Mouse (Mus musculus): ENCODE measurements around the gene Pde4b. TPM values are rescaled to one million over a fixed set of nuclear protein-coding genes. Genes with fewer than 3 reads are reported as not detected.
A peak's percentile ranks its signal among the peaks of the same experiment; 100 is the strongest.

Gene Pde4b
- polyA plus RNA-seq, 1 experiment from 2014 or later, result 14.6 TPM

DNA sequence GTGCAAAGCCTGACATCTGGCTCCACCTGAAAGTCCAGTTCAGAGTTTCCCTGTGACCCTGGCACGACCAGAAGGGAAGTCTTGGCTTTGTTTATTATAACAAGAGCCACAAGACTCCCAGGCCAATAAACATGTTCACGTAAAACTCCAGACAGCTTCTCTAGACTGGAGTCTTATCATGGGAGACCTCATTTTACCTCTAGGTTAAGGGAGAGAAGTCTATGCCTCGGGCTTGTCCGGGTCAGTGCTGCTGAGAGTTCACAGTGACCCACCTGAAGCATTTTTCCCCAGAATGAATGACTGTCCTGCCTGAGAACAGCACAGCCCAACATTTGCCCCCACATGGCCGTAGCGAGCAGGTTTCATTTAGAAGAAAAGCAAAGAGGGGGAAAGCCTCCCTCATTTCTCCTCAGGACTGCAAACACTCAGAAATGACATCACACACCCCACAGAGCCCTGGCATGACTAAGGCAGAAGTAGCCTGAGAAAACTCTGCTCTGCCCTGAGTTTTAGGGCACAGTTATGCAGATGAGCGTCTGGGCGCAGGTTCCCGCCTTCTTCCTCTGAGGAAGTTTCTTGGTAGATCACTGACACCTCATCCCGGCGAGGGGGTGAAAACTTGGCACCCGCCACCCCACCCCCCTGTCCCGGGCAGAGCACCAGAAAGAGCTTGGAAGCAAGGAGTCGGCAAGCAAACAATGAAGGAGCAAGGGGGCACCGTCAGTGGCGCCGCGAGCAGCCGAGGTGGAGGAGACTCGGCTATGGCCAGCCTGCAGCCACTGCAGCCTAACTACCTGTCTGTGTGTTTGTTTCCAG lies 482.8 kb downstream of the Pde4b start:
- Histone ChIP-seq H3K4me1 (replicated peaks; ENCODE audit: control insufficient read depth, insufficient read depth, low read length) (peaks cover 37% of the 10 kb centered on the region), H3K27me3 (replicated peaks; ENCODE audit: control insufficient read depth, insufficient read depth, low read length) (no peaks in the 10 kb centered on the region), H3K9me3 (ENCODE audit: control insufficient read depth, low read length) (no peaks in the 10 kb centered on the region), H3K9ac (ENCODE audit: low read length) (peak overlapping the region; percentile 68), H3K4me3 (ENCODE audit: low read depth, low read length) (peak overlapping the region; percentile 59), H3K36me3 (ENCODE audit: control insufficient read depth, insufficient read depth, low read length) (no peaks in the 10 kb centered on the region), H3K4me2 (ENCODE audit: low read length) (peak overlapping the region; percentile 75), H3K27ac (ENCODE audit: low read depth) (peak overlapping the region; percentile 86)
- under 1% methylated on average over 20 of the region's 20 CpGs for WGBS
- ATAC-seq (replicated peaks; ENCODE audit: low FRiP score, low TSS enrichment, low read depth) (peak; percentile 72; the same call in 1 of the 2 replicates), DNase-seq (ENCODE audit: low spot score) (peak; percentile 84)

- Histone ChIP-seq H3K36me3 (ENCODE audit: control insufficient read depth, insufficient read depth, low read length) (no peaks in the 10 kb centered on the region), H3K27ac (ENCODE audit: low read depth) (peak overlapping the region; percentile 86), H3K27me3 (replicated peaks; ENCODE audit: control insufficient read depth, insufficient read depth, low read length) (no peaks in the 10 kb centered on the region), H3K4me1 (replicated peaks; ENCODE audit: control insufficient read depth, insufficient read depth, low read length) (peaks cover 37% of the 10 kb centered on the region), H3K4me2 (ENCODE audit: low read length) (peak overlapping the region; percentile 75), H3K4me3 (ENCODE audit: low read depth, low read length) (peak overlapping the region; percentile 59), H3K9me3 (ENCODE audit: control insufficient read depth, low read length) (no peaks in the 10 kb centered on the region), H3K9ac (ENCODE audit: low read length) (peak overlapping the region; percentile 68)
- DNase-seq (ENCODE audit: low spot score) (no peak), ATAC-seq (replicated peaks; ENCODE audit: low FRiP score, low TSS enrichment, low read depth) (peak; percentile 12; the same call in 1 of the 2 replicates)
- WGBS, result 2% methylated on average over 20 of the region's 20 CpGs
Measured at GRCm38 (mm10) chr4:102570766-102571411, 483.5 kb downstream of the Pde4b start.

DNA sequence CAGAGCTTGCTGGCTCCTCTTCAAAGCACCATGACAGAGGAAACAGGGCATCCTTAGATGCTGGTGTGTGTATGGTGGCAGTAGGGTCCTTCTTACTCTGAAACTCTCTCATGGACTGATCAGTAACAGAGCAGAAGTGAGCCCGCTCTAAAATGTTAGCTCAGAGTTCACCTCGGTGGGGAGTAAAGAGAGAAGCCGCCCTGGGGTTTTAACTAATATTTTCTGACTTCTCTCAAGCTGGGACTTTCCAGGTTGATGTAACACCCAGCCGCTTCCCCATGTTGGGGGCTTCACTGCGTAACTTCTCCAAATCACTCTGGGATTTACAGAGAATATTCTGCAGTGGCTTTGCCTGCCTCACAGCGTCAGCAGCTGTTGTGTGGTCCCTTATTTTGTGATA lies 484.7 kb downstream of the Pde4b start:
- H3K4me2 ChIP-seq (ENCODE audit: low read length), result peak overlapping the region; percentile 75
- peak overlapping the region; percentile 59 for H3K4me3 ChIP-seq (ENCODE audit: low read depth, low read length)
- peaks cover 36% of the 10 kb centered on the region for H3K4me1 ChIP-seq (replicated peaks; ENCODE audit: control insufficient read depth, insufficient read depth, low read length)
- no peaks in the 10 kb centered on the region for H3K36me3 ChIP-seq (ENCODE audit: control insufficient read depth, insufficient read depth, low read length)
- DNase-seq (ENCODE audit: low spot score) (no peak), ATAC-seq (replicated peaks; ENCODE audit: low FRiP score, low TSS enrichment, low read depth) (no peak)
- WGBS, result 51% methylated on average over 6 of the region's 6 CpGs
- no peaks in the 10 kb centered on the region for H3K9me3 ChIP-seq (ENCODE audit: control insufficient read depth, low read length)
- no peaks in the 10 kb centered on the region for H3K27me3 ChIP-seq (replicated peaks; ENCODE audit: control insufficient read depth, insufficient read depth, low read length)
- H3K27ac ChIP-seq (ENCODE audit: low read depth), result 0 out of 2 replicates have a peak overlapping the region, but pooled peaks have one; percentile 30
- H3K9ac ChIP-seq (ENCODE audit: low read length), result no peak overlapping the region

DNA sequence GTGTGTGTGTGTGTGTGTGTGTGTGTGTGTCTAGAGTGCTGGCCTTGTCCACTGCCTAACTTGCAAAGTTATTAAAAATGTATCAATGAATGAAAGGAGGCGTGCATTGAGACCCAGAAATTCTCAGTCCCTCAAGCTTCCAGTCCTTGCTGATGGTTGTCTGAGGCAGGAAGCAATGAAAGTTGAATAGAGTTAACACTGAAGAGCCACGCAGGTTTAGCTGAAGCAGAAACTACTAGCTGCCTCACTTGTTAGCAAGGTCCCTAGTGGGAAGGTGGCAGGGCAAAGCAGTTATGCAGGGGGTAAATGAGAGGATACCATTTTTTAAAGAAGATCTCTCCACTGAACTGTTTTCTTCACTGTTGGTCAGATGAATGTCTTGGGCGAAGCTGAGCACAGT lies 485.2 kb downstream of the Pde4b start:
- Histone ChIP-seq H3K4me2 (ENCODE audit: low read length) (peak overlapping the region; percentile 75), H3K9ac (ENCODE audit: low read length) (no peak overlapping the region), H3K9me3 (ENCODE audit: control insufficient read depth, low read length) (no peaks in the 10 kb centered on the region), H3K27ac (ENCODE audit: low read depth) (no peak overlapping the region; the same call in 1 of the 2 replicates), H3K36me3 (ENCODE audit: control insufficient read depth, insufficient read depth, low read length) (no peaks in the 10 kb centered on the region), H3K4me3 (ENCODE audit: low read depth, low read length) (peak overlapping the region; percentile 59; the same call in 1 of the 2 replicates), H3K4me1 (replicated peaks; ENCODE audit: control insufficient read depth, insufficient read depth, low read length) (peaks cover 32% of the 10 kb centered on the region), H3K27me3 (replicated peaks; ENCODE audit: control insufficient read depth, insufficient read depth, low read length) (no peaks in the 10 kb centered on the region)
- DNase-seq (ENCODE audit: low spot score), result no peak
- 64% methylated on average over 3 of the region's 3 CpGs for WGBS
- no peak for ATAC-seq (replicated peaks; ENCODE audit: low FRiP score, low TSS enrichment, low read depth)

- Histone ChIP-seq H3K9me3 (ENCODE audit: control insufficient read depth, low read length) (no peaks in the 10 kb centered on the region), H3K27me3 (replicated peaks; ENCODE audit: control insufficient read depth, insufficient read depth, low read length) (no peaks in the 10 kb centered on the region), H3K9ac (ENCODE audit: low read length) (no peak overlapping the region), H3K36me3 (ENCODE audit: control insufficient read depth, insufficient read depth, low read length) (no peaks in the 10 kb centered on the region), H3K4me1 (replicated peaks; ENCODE audit: control insufficient read depth, insufficient read depth, low read length) (peaks cover 24% of the 10 kb centered on the region), H3K27ac (ENCODE audit: low read depth) (no peak overlapping the region), H3K4me3 (ENCODE audit: low read depth, low read length) (no peak overlapping the region), H3K4me2 (ENCODE audit: low read length) (peak overlapping the region; percentile 75; the same call in 1 of the 2 replicates)
- WGBS, result 86% methylated on average over 4 of the region's 4 CpGs
- no peak for DNase-seq (ENCODE audit: low spot score)
- ATAC-seq (replicated peaks; ENCODE audit: low FRiP score, low TSS enrichment, low read depth), result no peak
Measured at GRCm38 (mm10) chr4:102573361-102573781, 486.0 kb downstream of the Pde4b start.

GRCm38 (mm10) chr4:102574226-102574625 lies 486.9 kb downstream of the Pde4b start:
- no peak overlapping the region for H3K27ac ChIP-seq (ENCODE audit: low read depth)
- WGBS, result 53% methylated on average over 9 of the region's 9 CpGs
- H3K9me3 ChIP-seq (ENCODE audit: control insufficient read depth, low read length), result no peaks in the 10 kb centered on the region
- H3K4me3 ChIP-seq (ENCODE audit: low read depth, low read length), result no peak overlapping the region
- no peak overlapping the region for H3K9ac ChIP-seq (ENCODE audit: low read length)
- ATAC-seq (replicated peaks; ENCODE audit: low FRiP score, low TSS enrichment, low read depth), result no peak
- H3K27me3 ChIP-seq (replicated peaks; ENCODE audit: control insufficient read depth, insufficient read depth, low read length), result no peaks in the 10 kb centered on the region
- no peak overlapping the region for H3K4me2 ChIP-seq (ENCODE audit: low read length)
- peaks cover 16% of the 10 kb centered on the region for H3K4me1 ChIP-seq (replicated peaks; ENCODE audit: control insufficient read depth, insufficient read depth, low read length)
- no peaks in the 10 kb centered on the region for H3K36me3 ChIP-seq (ENCODE audit: control insufficient read depth, insufficient read depth, low read length)
- peak; percentile 31 for DNase-seq (ENCODE audit: low spot score)

- DNase-seq (ENCODE audit: low spot score) (peak; percentile 47), ATAC-seq (replicated peaks; ENCODE audit: low FRiP score, low TSS enrichment, low read depth) (no peak)
- 83% methylated on average over 10 of the region's 10 CpGs for WGBS
- Histone ChIP-seq H3K4me3 (ENCODE audit: low read depth, low read length) (no peak overlapping the region), H3K9ac (ENCODE audit: low read length) (no peak overlapping the region), H3K27ac (ENCODE audit: low read depth) (no peak overlapping the region), H3K27me3 (replicated peaks; ENCODE audit: control insufficient read depth, insufficient read depth, low read length) (no peaks in the 10 kb centered on the region), H3K36me3 (ENCODE audit: control insufficient read depth, insufficient read depth, low read length) (no peaks in the 10 kb centered on the region), H3K4me2 (ENCODE audit: low read length) (no peak overlapping the region), H3K9me3 (ENCODE audit: control insufficient read depth, low read length) (no peaks in the 10 kb centered on the region), H3K4me1 (replicated peaks; ENCODE audit: control insufficient read depth, insufficient read depth, low read length) (peaks cover 11% of the 10 kb centered on the region)
Measured at GRCm38 (mm10) chr4:102574666-102575254, 487.4 kb downstream of the Pde4b start.

DNA sequence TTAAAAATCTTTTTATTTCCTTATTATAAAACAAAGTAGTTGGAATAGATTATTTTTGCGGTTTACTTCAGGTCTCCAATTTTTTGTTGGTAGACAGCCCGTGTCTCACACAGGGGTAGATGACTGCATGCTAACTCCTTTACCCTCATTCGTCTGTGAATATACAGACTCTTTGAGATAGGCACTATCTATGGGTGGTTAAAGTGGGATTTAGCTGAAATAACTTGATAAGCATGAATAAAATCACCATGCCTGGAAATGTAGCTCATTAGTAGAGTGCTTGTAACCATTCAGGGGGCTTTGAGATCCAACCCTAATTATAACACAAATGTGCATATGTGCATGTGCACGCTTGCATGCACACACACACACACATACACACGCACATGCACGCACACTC lies 488.8 kb downstream of the Pde4b start:
- Histone ChIP-seq H3K4me2 (ENCODE audit: low read length) (no peak overlapping the region), H3K9me3 (ENCODE audit: control insufficient read depth, low read length) (no peaks in the 10 kb centered on the region), H3K9ac (ENCODE audit: low read length) (no peak overlapping the region), H3K4me1 (replicated peaks; ENCODE audit: control insufficient read depth, insufficient read depth, low read length) (peaks cover 13% of the 10 kb centered on the region; the same call in 1 of the 2 replicates), H3K4me3 (ENCODE audit: low read depth, low read length) (no peak overlapping the region), H3K36me3 (ENCODE audit: control insufficient read depth, insufficient read depth, low read length) (no peaks in the 10 kb centered on the region), H3K27ac (ENCODE audit: low read depth) (no peak overlapping the region), H3K27me3 (replicated peaks; ENCODE audit: control insufficient read depth, insufficient read depth, low read length) (no peaks in the 10 kb centered on the region)
- ATAC-seq (replicated peaks; ENCODE audit: low FRiP score, low TSS enrichment, low read depth) (no peak), DNase-seq (ENCODE audit: low spot score) (peak; percentile 6)
- WGBS, result 83% methylated on average over 6 of the region's 6 CpGs

Measured in intestine, embryonic 14.5 days (tissue).